Mouse (Mus musculus) midbrain, embryonic 10.5 days (tissue): ENCODE measurements around the gene Ubap2l. TPM values are rescaled to one million over a fixed set of nuclear protein-coding genes. Genes with fewer than 3 reads are reported as not detected.

Experiments used
- DNase-seq: peaks from one replicate; pipeline ENCODE4 v3.0.0-alpha.2; 2017; ENCODE audit warnings: low spot score
- H3K27ac ChIP-seq: fragments of 300-500 bp; sonication (generic); replicated peaks from 2 replicates; pipeline ENCODE4 v1.5.1; 2016; ENCODE audit warnings: mild to moderate bottlenecking
- H3K27me3 ChIP-seq: fragments of 300-500 bp; sonication (generic); 2 replicates; pipeline ENCODE4 v1.6.1; 2016; ENCODE audit warnings: low read depth, mild to moderate bottlenecking; ENCODE audit not compliant: poor library complexity, severe bottlenecking
- H3K36me3 ChIP-seq: fragments of 300-500 bp; sonication (generic); 2 replicates; pipeline ENCODE4 v1.6.1; 2016; ENCODE audit warnings: mild to moderate bottlenecking, moderate library complexity
- H3K4me1 ChIP-seq: fragments of 300-500 bp; sonication (generic); 2 replicates; pipeline ENCODE4 v1.6.1; 2016
- H3K4me3 ChIP-seq: fragments of 300-500 bp; sonication (generic); 2 replicates; pipeline ENCODE4 v1.5.1; 2016; ENCODE audit warnings: mild to moderate bottlenecking, moderate library complexity
- H3K9me3 ChIP-seq: fragments of 300-500 bp; sonication (generic); replicated peaks from 2 replicates; pipeline ENCODE4 v1.6.1; 2016; ENCODE audit warnings: mild to moderate bottlenecking
- WGBS: fragments of 180-500 bp; shearing (Covaris S2); methylation state at CpG from one replicate; pipeline ENCODE4 v1.1.7; 2016; 5-methylcytosine and 5-hydroxymethylcytosine counted together
- microRNA counts: library from miRNA; unstranded; fragments of <30 nt; microRNA quantifications from one replicate; lab custom pipeline; 2017
- microRNA-seq: library from miRNA; unstranded; fragments of <30 nt; microRNA quantifications from one replicate; pipeline ENCODE4, GENCODE M21; 2017
- polyA plus RNA-seq: library from polyadenylated mRNA; unstranded; fragments of >200 nt; fragmentation: Nextera tagmentation; extraction: Ambion mirVana; gene quantifications from 2 replicates; pipeline ENCODE4 v1.2.1, GENCODE M21; 2016

The Ubap2l gene
- polyA plus RNA-seq, 1 experiment from 2014 or later, result 196 TPM

DNA sequence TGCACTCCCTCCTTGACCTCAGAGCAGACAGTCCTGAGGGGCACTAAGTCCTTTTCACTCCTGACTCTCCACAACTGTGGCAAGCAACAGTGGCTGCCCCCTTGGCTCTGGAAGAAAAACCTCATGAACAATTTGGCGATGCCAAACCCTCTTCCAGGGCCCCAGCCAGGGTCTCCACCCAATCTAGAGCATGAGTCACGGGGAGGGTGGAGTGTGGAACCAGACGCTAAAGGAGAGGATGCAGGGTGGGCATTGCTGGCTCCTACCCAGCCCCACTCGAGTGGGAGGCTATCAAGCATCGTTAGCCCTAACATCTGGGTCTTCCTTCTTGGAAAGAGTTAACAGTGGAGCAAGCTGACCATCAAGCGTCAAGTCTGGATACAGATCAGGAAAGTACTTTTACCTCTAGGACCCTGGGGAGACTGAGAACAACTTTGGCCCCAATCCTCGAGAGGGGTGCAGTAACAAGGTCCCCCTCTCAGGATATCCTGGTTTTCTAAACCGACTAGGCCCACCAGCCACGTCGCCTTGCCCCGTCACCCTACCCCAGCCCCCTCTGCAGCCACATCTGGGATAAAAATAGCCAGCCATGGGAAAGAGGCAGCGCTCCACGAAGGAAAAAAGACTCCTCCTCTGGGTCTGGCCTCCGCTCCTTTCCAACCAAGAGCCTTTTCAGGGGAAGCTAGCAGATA lies 90.2 kb downstream of the Ubap2l start:
- H3K4me1 ChIP-seq, result peaks cover 62% of the 10 kb centered on the region
- WGBS, result 16% methylated on average over 14 of the region's 14 CpGs
- peaks cover 42% of the 10 kb centered on the region for H3K36me3 ChIP-seq

DNA sequence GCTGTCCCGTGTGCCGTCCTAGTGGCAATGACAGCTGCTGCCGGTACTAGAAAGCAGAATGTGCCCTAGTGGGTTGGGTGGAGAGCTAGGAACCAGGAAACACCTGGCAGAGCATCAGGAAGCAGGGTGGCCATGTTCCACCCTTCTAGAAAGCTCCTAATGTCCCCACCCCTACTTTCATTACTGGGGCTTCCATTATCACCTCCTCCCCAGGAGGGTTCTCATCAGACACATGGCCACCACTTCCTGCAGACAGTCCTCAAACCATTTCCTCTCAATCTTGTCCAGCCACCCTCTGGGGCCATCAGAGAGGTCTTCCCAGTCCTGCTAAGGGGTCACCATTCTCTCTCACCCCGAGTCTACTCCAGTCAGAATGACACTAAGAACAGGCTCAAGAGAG lies 91.0 kb downstream of the Ubap2l start:
- H3K4me1 ChIP-seq, result peaks cover 62% of the 10 kb centered on the region
- H3K4me3 ChIP-seq, result peak overlapping the region; percentile 80
- H3K9me3 ChIP-seq, result no peaks in the 10 kb centered on the region
- 0 out of 2 replicates have a peak overlapping the region, but pooled peaks have one; percentile 83 for H3K27ac ChIP-seq
- WGBS, result 61% methylated on average over 4 of the region's 4 CpGs
- peaks cover 50% of the 10 kb centered on the region for H3K36me3 ChIP-seq
- DNase-seq, result no peak
- no peaks in the 10 kb centered on the region for H3K27me3 ChIP-seq

More for the DNA sequence above, 90.2 kb downstream of the Ubap2l start:
- Histone ChIP-seq H3K27ac (peak overlapping the region; percentile 94), H3K4me3 (peak overlapping the region; percentile 80), H3K27me3 (no peaks in the 10 kb centered on the region), H3K9me3 (no peaks in the 10 kb centered on the region)
- no peak for DNase-seq

DNA sequence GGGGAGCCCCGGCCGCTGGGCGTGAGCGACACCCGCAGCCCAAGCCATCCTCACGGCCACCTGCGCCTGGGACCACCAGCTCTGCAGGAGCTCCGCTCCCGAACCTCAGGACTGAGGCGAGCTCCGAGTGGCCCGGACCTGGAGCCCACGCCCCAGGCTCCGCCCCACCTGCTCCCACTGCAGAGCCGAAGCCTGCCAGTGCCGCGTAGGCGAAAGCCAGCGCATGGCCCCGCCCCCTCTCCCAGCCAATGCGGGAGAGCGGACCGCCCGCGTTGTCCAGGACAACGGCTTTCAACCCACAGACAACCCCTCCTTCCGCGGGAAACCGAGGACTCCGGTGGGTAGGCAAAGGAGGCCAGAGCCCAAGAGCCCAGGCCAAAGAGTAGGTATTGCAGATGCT lies 92.0 kb downstream of the Ubap2l start:
- Histone ChIP-seq H3K36me3 (peaks cover 51% of the 10 kb centered on the region), H3K27ac (peak overlapping the region; percentile 83), H3K4me1 (peaks cover 62% of the 10 kb centered on the region), H3K27me3 (no peaks in the 10 kb centered on the region), H3K4me3 (peak overlapping the region; percentile 80), H3K9me3 (no peaks in the 10 kb centered on the region)
- 0% methylated on average over 30 of the region's 30 CpGs for WGBS
- peak; percentile 92 for DNase-seq

DNA sequence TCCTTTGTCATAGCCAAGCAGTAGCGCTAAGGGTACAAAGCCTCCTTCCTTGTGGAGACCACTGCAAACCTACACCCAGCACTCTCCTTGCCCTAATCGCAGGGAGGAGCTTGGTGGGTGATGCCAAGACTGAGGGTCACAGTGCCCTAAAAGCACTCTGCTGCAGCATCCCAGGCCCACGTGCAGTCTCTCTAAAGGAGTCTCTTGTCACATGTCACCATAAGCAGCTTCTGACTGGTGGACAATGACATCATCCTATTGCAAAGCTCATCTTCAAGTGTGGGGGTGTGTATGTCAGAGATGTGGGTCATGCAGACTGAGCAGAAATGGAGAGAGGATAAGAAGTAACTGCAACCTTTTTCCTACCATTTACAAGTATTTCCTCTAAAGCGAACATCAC lies 93.0 kb downstream of the Ubap2l start:
- Histone ChIP-seq H3K4me3 (peak overlapping the region; percentile 80; the same call in 1 of the 2 replicates), H3K36me3 (peaks cover 54% of the 10 kb centered on the region), H3K27ac (no peak overlapping the region), H3K9me3 (no peaks in the 10 kb centered on the region), H3K4me1 (peaks cover 52% of the 10 kb centered on the region), H3K27me3 (no peaks in the 10 kb centered on the region)
- 76% methylated on average over 4 of the region's 4 CpGs for whole genome bisulfite sequencing
- no peak for DNase-seq

DNA sequence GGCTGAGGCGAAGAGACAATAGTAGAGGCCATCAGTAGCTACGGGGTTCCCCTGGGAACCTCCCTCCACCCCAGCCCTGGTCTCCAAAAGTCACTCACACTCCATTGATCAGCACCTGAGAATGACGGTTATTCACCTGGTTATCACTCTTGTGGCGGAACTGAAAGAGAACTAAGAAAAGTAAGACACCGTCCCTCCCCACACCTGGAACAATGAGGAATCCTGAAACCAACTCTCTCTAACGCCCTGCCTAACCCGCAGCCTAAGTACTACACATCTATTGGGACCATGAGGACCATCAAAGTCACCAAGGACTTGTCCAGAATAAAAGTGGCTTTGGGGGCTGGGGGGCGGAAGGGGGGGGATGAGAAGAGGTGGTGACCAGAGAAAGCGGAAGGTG lies 94.5 kb downstream of the Ubap2l start:
- peaks cover 70% of the 10 kb centered on the region for H3K36me3 ChIP-seq
- WGBS, result 97% methylated on average over 9 of the region's 9 CpGs

DNA sequence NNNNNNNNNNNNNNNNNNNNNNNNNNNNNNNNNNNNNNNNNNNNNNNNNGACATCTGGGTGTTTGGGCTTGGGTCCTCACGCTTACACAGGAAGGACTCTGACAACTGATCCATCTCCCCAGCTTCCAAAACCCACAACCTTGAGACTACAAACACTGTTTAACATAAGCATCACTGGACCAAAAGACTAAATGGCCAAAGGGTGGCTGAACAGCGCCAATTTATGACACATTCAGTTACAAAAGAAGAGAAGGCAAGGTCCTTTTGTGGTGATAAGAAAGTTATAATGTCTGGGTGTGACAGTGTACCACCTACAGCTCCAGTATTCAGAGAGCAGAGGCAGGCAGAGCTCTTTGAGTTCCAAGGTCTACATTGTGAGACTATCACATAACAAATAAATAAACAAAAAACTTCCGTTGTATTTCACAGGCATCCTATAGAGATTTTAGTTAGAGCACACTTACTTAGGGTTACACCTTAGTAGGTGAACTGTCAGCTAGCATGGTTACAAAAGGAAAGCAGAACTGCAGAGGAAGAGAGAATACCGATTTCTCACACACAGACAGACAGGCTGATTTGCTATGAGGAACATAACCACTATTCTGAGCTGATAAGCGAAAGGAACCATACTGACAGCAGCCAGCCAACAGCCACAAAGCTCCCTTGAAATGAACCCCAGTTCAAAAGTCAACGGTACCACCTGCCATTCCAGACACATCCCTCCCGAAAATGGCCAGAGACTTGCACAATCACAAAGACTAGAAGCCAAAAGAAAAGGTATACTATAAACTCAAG lies 96.1 kb downstream of the Ubap2l start:
- DNase-seq, result no peak
- H3K4me1 ChIP-seq, result peaks cover 25% of the 10 kb centered on the region
- H3K27ac ChIP-seq, result no peak overlapping the region
- no peak overlapping the region for H3K4me3 ChIP-seq
- H3K9me3 ChIP-seq, result no peaks in the 10 kb centered on the region
- no peaks in the 10 kb centered on the region for H3K27me3 ChIP-seq
- H3K36me3 ChIP-seq, result peaks cover 85% of the 10 kb centered on the region
- WGBS, result 94% methylated on average over 7 of the region's 7 CpGs

More for the DNA sequence above, 94.5 kb downstream of the Ubap2l start:
- no peak overlapping the region for H3K4me3 ChIP-seq
- H3K27ac ChIP-seq, result no peak overlapping the region
- H3K4me1 ChIP-seq, result peaks cover 40% of the 10 kb centered on the region
- no peaks in the 10 kb centered on the region for H3K27me3 ChIP-seq
- no peaks in the 10 kb centered on the region for H3K9me3 ChIP-seq
- no peak for DNase-seq

DNA sequence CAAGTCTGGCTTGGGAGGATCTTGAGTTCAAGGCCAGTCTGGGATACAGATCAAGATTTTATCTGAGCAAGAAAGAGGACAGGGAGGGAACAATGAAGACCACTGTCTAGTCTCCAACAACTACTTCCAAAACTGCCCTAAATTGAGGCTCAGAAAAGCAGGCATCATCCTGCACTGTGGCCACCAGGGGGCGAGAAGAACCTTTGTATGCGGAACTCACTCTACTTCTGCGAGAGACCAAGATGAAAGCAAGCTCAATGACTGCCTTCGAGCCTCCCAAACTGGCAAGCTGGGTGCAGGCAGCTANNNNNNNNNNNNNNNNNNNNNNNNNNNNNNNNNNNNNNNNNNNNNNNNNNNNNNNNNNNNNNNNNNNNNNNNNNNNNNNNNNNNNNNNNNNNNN lies 99.0 kb downstream of the Ubap2l start:
- Histone ChIP-seq H3K27me3 (no peaks in the 10 kb centered on the region), H3K4me3 (no peak overlapping the region), H3K27ac (no peak overlapping the region), H3K4me1 (no peaks in the 10 kb centered on the region), H3K36me3 (peaks cover 100% of the 10 kb centered on the region), H3K9me3 (no peaks in the 10 kb centered on the region)
- DNase-seq, result peak; percentile 78
- WGBS, result 6% methylated on average over 4 of the region's 4 CpGs

MicroRNA genes within 50 kb of the gene (microRNA counts, 519-probe panel; counts per million panel counts)
- not detected for microRNA mmu-miR-190b (lab: Ali Mortazavi, UCI)

Small RNAs within 50 kb of the gene (microRNA-seq; reads per million reads assigned to microRNA genes)
- gene Mir190b, result 35.0 reads per million, percentile 37 among the genes with 10 or more reads in this experiment
- gene Mir7669, result 3.3 reads per million, percentile 4 among the genes with 10 or more reads in this experiment

Other genes starting within 250 kb of the Ubap2l start
- gene She, start 221.3 kb downstream of the Ubap2l start, polyA plus RNA-seq, result 2.0 and 2.1 TPM in 2 replicates
- 0.39 and 0.52 TPM in 2 replicates for gene Il6ra, start 139.4 kb downstream of the Ubap2l start, polyA plus RNA-seq
- 12.4 and 12.9 TPM in 2 replicates for gene Atp8b2, start 89.1 kb downstream of the Ubap2l start, polyA plus RNA-seq
- 172 and 182 TPM in 2 replicates for gene Hax1, start 53.8 kb downstream of the Ubap2l start, polyA plus RNA-seq
- 235 and 237 TPM in 2 replicates for gene 4933434E20Rik, start 992 bp downstream of the Ubap2l start, polyA plus RNA-seq
- gene Tpm3, start 20.0 kb upstream of the Ubap2l start, polyA plus RNA-seq, result 576 and 578 TPM in 2 replicates
- 0.43 and 0.62 TPM in 2 replicates for gene Nup210l, start 51.5 kb upstream of the Ubap2l start, polyA plus RNA-seq
- gene Rps27, start 161.0 kb upstream of the Ubap2l start, polyA plus RNA-seq, result 1,039 and 1,132 TPM in 2 replicates
- 25.8 and 26.8 TPM in 2 replicates for gene Rab13, start 161.1 kb upstream of the Ubap2l start, polyA plus RNA-seq
- 93.6 and 96.3 TPM in 2 replicates for gene Jtb, start 179.0 kb upstream of the Ubap2l start, polyA plus RNA-seq
- gene Creb3l4, start 190.9 kb upstream of the Ubap2l start, polyA plus RNA-seq, result 4.6 and 4.9 TPM in 2 replicates
- gene Slc39a1, start 195.5 kb upstream of the Ubap2l start, polyA plus RNA-seq, result 69.6 and 81.8 TPM in 2 replicates
- gene Crtc2, start 201.5 kb upstream of the Ubap2l start, polyA plus RNA-seq, result 18.5 and 20.9 TPM in 2 replicates
- 6.9 and 7.0 TPM in 2 replicates for gene Dennd4b, start 212.6 kb upstream of the Ubap2l start, polyA plus RNA-seq
- 13.6 and 14.1 TPM in 2 replicates for gene Gatad2b, start 240.6 kb upstream of the Ubap2l start, polyA plus RNA-seq